Mouse (Mus musculus) forelimb bud, embryonic 11.5 days (tissue): Measurements from ENCODE around the gene Slco4a1.

ENCODE experiments used
- DNase-seq: peaks from one replicate; pipeline ENCODE4 v3.0.0-alpha.2; 2012; ENCODE audit warnings: low read depth, low spot score

Slco4a1 gene

GRCm38 (mm10) chr2:180444957-180445785 is 10.9 kb upstream of the Slco4a1 start:
- DNase-seq: no peak

- no peak for DNase-seq
These were observed 10.1 kb upstream of the Slco4a1 start for GRCm38 (mm10) chr2:180445962-180446361.

GRCm38 (mm10) chr2:180449007-180449406 is 7.0 kb upstream of the Slco4a1 start:
- no peak for DNase-seq

GRCm38 (mm10) chr2:180450529-180450928 is 5.5 kb upstream of the Slco4a1 start:
- no peak for DNase-seq

GRCm38 (mm10) chr2:180456705-180457104 is 660 bp downstream of the Slco4a1 start:
- no peak for DNase-seq

- no peak for DNase-seq
These were observed 1.6 kb downstream of the Slco4a1 start for GRCm38 (mm10) chr2:180457680-180458079.

GRCm38 (mm10) chr2:180459437-180459836 is 3.4 kb downstream of the Slco4a1 start:
- DNase-seq: no peak

- no peak for DNase-seq
These were observed 4.8 kb downstream of the Slco4a1 start for GRCm38 (mm10) chr2:180460801-180461200.

GRCm38 (mm10) chr2:180462593-180462992 is 6.5 kb downstream of the Slco4a1 start:
- no peak for DNase-seq

GRCm38 (mm10) chr2:180466505-180466904 is 10.5 kb downstream of the Slco4a1 start:
- DNase-seq: no peak

- no peak for DNase-seq
These were observed 12.8 kb downstream of the Slco4a1 start for GRCm38 (mm10) chr2:180468871-180469270.

GRCm38 (mm10) chr2:180469768-180470167 is 13.7 kb downstream of the Slco4a1 start:
- no peak for DNase-seq

GRCm38 (mm10) chr2:180472306-180473079 is 16.4 kb downstream of the Slco4a1 start:
- DNase-seq: peak; percentile 68

GRCm38 (mm10) chr2:180473080-180473440 is 17.0 kb downstream of the Slco4a1 start:
- peak; percentile 84 for DNase-seq

- DNase-seq: no peak
These were observed 18.8 kb downstream of the Slco4a1 start for GRCm38 (mm10) chr2:180474864-180475263.

- DNase-seq: no peak
These were observed 26.2 kb downstream of the Slco4a1 start for GRCm38 (mm10) chr2:180482274-180482673.

- no peak for DNase-seq
These were observed 28.8 kb downstream of the Slco4a1 start for GRCm38 (mm10) chr2:180484882-180485281.

- no peak for DNase-seq
These were observed 29.3 kb downstream of the Slco4a1 start for GRCm38 (mm10) chr2:180485306-180485705.

- no peak for DNase-seq
These were observed 32.2 kb downstream of the Slco4a1 start for GRCm38 (mm10) chr2:180488210-180488751.

GRCm38 (mm10) chr2:180495906-180496305 is 39.9 kb downstream of the Slco4a1 start:
- no peak for DNase-seq

- DNase-seq: no peak
These were observed 43.7 kb downstream of the Slco4a1 start, which contains the start of gene Ntsr1 for GRCm38 (mm10) chr2:180499741-180500140. TSS of gene Ntsr1 (plus strand) at chr2:180499976.

- no peak for DNase-seq
These were observed 44.7 kb downstream of the Slco4a1 start for GRCm38 (mm10) chr2:180500726-180501125.
